Mouse (Mus musculus): ENCODE measurements around the gene Agpat1. TPM values are rescaled to one million over a fixed set of nuclear protein-coding genes. Genes with fewer than 3 reads are reported as not detected.
A peak's percentile ranks its signal among the peaks of the same experiment; 100 is the strongest.

Gene Agpat1
- polyA plus RNA-seq, 1 experiment from 2014 or later, result 27.6 TPM

DNA sequence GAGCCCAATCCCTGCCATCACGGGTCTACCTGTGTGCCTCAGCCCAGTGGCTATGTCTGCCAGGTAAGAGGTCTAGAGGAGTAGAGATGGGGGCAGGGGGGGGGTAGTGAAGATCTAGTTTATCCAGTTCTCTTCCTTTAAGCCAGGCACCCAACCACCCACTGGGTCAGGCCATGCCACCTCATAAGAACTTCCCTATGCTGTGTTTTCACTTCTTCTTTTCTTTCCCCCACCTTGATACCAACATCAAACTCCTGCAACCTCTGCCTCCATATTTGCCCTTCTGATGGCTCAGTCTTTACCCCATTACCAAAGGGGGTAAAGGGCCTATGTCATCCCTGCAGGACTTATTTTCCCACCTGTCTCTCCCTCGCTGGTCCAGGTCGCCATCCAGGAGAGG lies 26.0 kb upstream of the Agpat1 start:
- Histone ChIP-seq H3K36me3 (ENCODE audit: control insufficient read depth, insufficient read depth, low read length) (no peaks in the 10 kb centered on the region), H3K9ac (ENCODE audit: low read length) (no peak overlapping the region), H3K27ac (replicated peaks) (no peak overlapping the region), H3K4me1 (replicated peaks; ENCODE audit: control insufficient read depth, insufficient read depth) (no peaks in the 10 kb centered on the region), H3K27me3 (ENCODE audit: control insufficient read depth, insufficient read depth, low read length) (no peaks in the 10 kb centered on the region), H3K4me3 (ENCODE audit: low read depth, low read length) (no peak overlapping the region), H3K4me2 (replicated peaks; ENCODE audit: low read depth) (no peak overlapping the region), H3K9me3 (ENCODE audit: control insufficient read depth, low read length) (no peaks in the 10 kb centered on the region)
- TF ChIP-seq EP300 (optimal IDR thresholded peaks at IDR 0.05), result no peak
- TF ChIP-seq CTCF (IDR thresholded peaks at IDR 0.05; ENCODE audit: low read depth), result no peak
- 92% methylated on average over 3 of the region's 3 CpGs for WGBS
- ATAC-seq (ENCODE audit: low FRiP score, low TSS enrichment) (no peak), DNase-seq (ENCODE audit: low spot score) (no peak)

DNA sequence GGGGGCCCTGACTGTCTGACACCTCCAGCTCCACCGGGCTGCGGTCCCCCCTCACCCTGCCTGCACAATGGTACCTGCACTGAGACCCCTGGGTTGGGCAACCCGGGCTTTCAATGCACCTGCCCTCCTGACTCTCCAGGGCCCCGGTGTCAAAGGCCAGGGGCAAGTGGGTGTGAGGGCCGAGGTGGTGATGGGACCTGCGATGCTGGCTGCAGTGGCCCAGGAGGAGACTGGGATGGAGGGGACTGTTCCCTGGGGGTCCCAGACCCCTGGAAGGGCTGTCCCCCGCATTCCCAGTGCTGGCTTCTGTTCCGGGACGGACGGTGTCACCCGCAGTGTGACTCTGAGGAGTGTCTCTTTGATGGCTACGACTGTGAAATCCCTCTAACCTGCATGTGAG lies 21.5 kb upstream of the Agpat1 start:
- Histone ChIP-seq H3K4me2 (replicated peaks; ENCODE audit: low read depth) (no peak overlapping the region), H3K27ac (replicated peaks) (no peak overlapping the region), H3K4me1 (replicated peaks; ENCODE audit: control insufficient read depth, insufficient read depth) (no peaks in the 10 kb centered on the region), H3K27me3 (ENCODE audit: control insufficient read depth, insufficient read depth, low read length) (no peaks in the 10 kb centered on the region), H3K9ac (ENCODE audit: low read length) (no peak overlapping the region), H3K4me3 (ENCODE audit: low read depth, low read length) (no peak overlapping the region), H3K9me3 (ENCODE audit: control insufficient read depth, low read length) (no peaks in the 10 kb centered on the region), H3K36me3 (ENCODE audit: control insufficient read depth, insufficient read depth, low read length) (no peaks in the 10 kb centered on the region)
- DNase-seq (ENCODE audit: low spot score) (no peak), ATAC-seq (ENCODE audit: low FRiP score, low TSS enrichment) (no peak)
- no peak for TF ChIP-seq EP300 (optimal IDR thresholded peaks at IDR 0.05)
- no peak for TF ChIP-seq CTCF (IDR thresholded peaks at IDR 0.05; ENCODE audit: low read depth)
- WGBS, result 85% methylated on average over 12 of the region's 12 CpGs

DNA sequence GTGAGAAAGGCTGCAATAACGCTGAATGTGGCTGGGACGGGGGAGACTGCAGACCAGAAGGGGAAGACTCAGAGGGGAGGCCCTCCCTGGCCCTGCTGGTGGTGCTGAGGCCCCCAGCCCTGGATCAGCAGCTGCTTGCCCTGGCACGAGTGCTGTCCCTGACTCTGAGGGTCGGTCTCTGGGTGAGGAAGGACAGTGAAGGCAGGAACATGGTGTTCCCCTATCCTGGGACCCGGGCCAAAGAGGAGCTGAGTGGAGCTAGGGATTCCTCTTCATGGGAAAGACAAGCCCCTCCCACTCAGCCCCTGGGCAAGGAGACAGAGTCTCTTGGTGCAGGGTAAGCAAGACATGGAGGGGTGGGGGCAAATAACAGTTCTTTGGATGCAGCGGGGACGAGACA lies 20.7 kb upstream of the Agpat1 start:
- no peak overlapping the region for H3K27ac ChIP-seq (replicated peaks)
- 0 out of 2 replicates have a peak, but pooled peaks cover 4% of the 10 kb centered on the region for H3K4me1 ChIP-seq (replicated peaks; ENCODE audit: control insufficient read depth, insufficient read depth)
- TF ChIP-seq EP300 (optimal IDR thresholded peaks at IDR 0.05), result no peak
- no peak for TF ChIP-seq CTCF (IDR thresholded peaks at IDR 0.05; ENCODE audit: low read depth)
- H3K36me3 ChIP-seq (ENCODE audit: control insufficient read depth, insufficient read depth, low read length), result no peaks in the 10 kb centered on the region
- ATAC-seq (ENCODE audit: low FRiP score, low TSS enrichment), result no peak
- no peaks in the 10 kb centered on the region for H3K9me3 ChIP-seq (ENCODE audit: control insufficient read depth, low read length)
- no peaks in the 10 kb centered on the region for H3K27me3 ChIP-seq (ENCODE audit: control insufficient read depth, insufficient read depth, low read length)
- no peak overlapping the region for H3K4me2 ChIP-seq (replicated peaks; ENCODE audit: low read depth)
- no peak overlapping the region for H3K9ac ChIP-seq (ENCODE audit: low read length)
- H3K4me3 ChIP-seq (ENCODE audit: low read depth, low read length), result no peak overlapping the region
- no peak for DNase-seq (ENCODE audit: low spot score)
- 55% methylated on average over 7 of the region's 7 CpGs for WGBS

DNA sequence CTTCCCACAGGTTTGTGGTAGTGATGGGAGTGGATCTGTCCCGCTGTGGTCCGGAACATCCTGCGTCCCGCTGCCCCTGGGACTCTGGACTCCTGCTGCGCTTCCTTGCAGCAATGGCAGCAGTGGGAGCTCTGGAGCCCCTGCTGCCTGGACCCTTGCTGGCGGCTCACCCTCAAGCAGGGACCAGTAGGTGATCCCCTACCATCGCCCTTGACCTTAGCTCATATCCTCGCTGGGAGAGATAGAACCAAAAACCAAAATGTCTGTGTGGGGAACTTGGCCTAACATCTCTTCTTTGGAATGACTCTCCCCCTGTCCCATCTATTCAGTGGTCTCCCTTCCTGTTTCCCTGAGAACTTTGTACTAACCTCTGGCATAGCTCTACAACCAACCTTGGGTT lies 20.2 kb upstream of the Agpat1 start:
- DNase-seq (ENCODE audit: low spot score) (no peak), ATAC-seq (ENCODE audit: low FRiP score, low TSS enrichment) (no peak)
- Histone ChIP-seq H3K4me2 (replicated peaks; ENCODE audit: low read depth) (no peak overlapping the region), H3K4me1 (replicated peaks; ENCODE audit: control insufficient read depth, insufficient read depth) (0 out of 2 replicates have a peak, but pooled peaks cover 4% of the 10 kb centered on the region), H3K9me3 (ENCODE audit: control insufficient read depth, low read length) (no peaks in the 10 kb centered on the region), H3K27me3 (ENCODE audit: control insufficient read depth, insufficient read depth, low read length) (no peaks in the 10 kb centered on the region), H3K4me3 (ENCODE audit: low read depth, low read length) (no peak overlapping the region), H3K36me3 (ENCODE audit: control insufficient read depth, insufficient read depth, low read length) (no peaks in the 10 kb centered on the region), H3K27ac (replicated peaks) (no peak overlapping the region), H3K9ac (ENCODE audit: low read length) (no peak overlapping the region)
- 82% methylated on average over 8 of the region's 8 CpGs for WGBS
- TF ChIP-seq CTCF (IDR thresholded peaks at IDR 0.05; ENCODE audit: low read depth), result no peak
- no peak for TF ChIP-seq EP300 (optimal IDR thresholded peaks at IDR 0.05)

DNA sequence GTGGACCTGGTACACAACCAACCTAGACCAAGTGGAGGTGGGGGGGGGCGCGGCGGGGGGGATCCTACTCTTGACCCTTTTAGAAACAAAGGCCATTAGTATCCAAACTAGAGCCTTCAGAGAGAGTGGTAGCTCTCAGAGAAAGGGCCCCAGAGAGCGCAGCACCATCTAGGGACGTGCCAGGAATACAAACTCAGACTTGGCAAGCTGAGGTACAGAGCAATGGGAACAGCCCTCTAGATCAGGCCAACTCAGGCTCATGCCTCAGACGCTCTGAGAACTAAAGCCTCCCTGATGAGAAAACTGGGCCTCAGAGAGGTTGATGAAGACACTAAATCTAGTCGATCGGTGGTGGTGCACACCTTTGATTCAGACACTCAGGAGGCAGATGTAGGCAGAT lies 18.9 kb upstream of the Agpat1 start:
- H3K27ac ChIP-seq (replicated peaks), result no peak overlapping the region
- H3K9me3 ChIP-seq (ENCODE audit: control insufficient read depth, low read length), result no peaks in the 10 kb centered on the region
- H3K4me1 ChIP-seq (replicated peaks; ENCODE audit: control insufficient read depth, insufficient read depth), result peaks cover 4% of the 10 kb centered on the region; the same call in 1 of the 2 replicates
- TF ChIP-seq EP300 (optimal IDR thresholded peaks at IDR 0.05) (no peak), CTCF (IDR thresholded peaks at IDR 0.05; ENCODE audit: low read depth) (no peak)
- DNase-seq (ENCODE audit: low spot score), result no peak
- no peak for ATAC-seq (ENCODE audit: low FRiP score, low TSS enrichment)
- 90% methylated on average over 8 of the region's 8 CpGs for WGBS
- H3K27me3 ChIP-seq (ENCODE audit: control insufficient read depth, insufficient read depth, low read length), result no peaks in the 10 kb centered on the region
- no peaks in the 10 kb centered on the region for H3K36me3 ChIP-seq (ENCODE audit: control insufficient read depth, insufficient read depth, low read length)
- H3K9ac ChIP-seq (ENCODE audit: low read length), result no peak overlapping the region
- no peak overlapping the region for H3K4me3 ChIP-seq (ENCODE audit: low read depth, low read length)
- no peak overlapping the region for H3K4me2 ChIP-seq (replicated peaks; ENCODE audit: low read depth)

DNA sequence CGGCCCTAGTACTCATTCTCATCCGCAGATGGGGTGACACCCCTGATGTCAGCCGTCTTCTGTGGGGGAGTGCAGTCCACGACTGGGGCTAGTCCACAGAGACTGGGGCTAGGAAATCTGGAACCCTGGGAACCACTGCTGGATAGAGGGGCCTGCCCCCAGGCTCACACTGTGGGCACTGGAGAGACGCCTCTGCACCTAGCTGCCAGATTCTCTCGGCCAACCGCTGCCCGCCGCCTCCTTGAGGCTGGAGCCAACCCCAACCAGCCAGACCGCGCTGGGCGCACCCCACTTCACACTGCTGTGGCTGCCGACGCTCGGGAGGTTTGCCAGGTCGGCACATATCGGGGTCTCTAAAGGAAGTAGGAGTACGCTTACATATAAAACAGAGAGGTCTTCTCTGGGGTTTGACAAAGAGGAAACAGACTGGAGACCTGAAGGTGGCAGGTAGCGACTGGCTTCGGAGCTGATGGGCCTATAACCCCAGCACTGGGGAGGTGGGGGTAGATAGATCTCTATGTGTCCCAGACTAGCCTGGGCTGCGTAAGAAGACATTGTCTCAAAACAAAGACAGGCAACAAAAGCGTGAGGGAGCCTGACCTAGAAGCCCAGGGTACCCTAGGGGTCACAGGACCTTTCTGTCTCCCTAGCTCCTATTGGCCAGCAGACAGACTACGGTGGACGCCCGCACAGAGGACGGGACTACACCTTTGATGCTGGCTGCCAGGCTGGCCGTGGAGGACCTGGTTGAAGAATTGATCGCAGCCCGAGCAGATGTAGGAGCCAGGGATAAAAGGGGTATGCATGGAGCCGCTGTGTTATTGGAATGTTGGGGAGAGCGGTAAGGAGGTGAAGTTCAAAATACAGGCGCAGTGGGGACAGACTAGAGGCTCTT lies 17.9 kb upstream of the Agpat1 start:
- no peaks in the 10 kb centered on the region for H3K27me3 ChIP-seq (ENCODE audit: control insufficient read depth, insufficient read depth, low read length)
- 38% methylated on average over 32 of the region's 32 CpGs for WGBS
- DNase-seq (ENCODE audit: low spot score) (no peak), ATAC-seq (ENCODE audit: low FRiP score, low TSS enrichment) (no peak)
- no peak for TF ChIP-seq EP300 (optimal IDR thresholded peaks at IDR 0.05)
- TF ChIP-seq CTCF (IDR thresholded peaks at IDR 0.05; ENCODE audit: low read depth), result 0 out of 2 replicates have a peak, but pooled peaks have one; percentile 2
- peak overlapping the region; percentile 45; the same call in 1 of the 2 replicates for H3K27ac ChIP-seq (replicated peaks)
- no peaks in the 10 kb centered on the region for H3K9me3 ChIP-seq (ENCODE audit: control insufficient read depth, low read length)
- peak overlapping the region; percentile 99 for H3K4me2 ChIP-seq (replicated peaks; ENCODE audit: low read depth)
- peaks cover 7% of the 10 kb centered on the region for H3K4me1 ChIP-seq (replicated peaks; ENCODE audit: control insufficient read depth, insufficient read depth)
- H3K36me3 ChIP-seq (ENCODE audit: control insufficient read depth, insufficient read depth, low read length), result no peaks in the 10 kb centered on the region
- H3K4me3 ChIP-seq (ENCODE audit: low read depth, low read length), result peak overlapping the region; percentile 73
- peak overlapping the region; percentile 89 for H3K9ac ChIP-seq (ENCODE audit: low read length)

All from stomach, postnatal 0 days (tissue).